Mouse (Mus musculus) lung, adult 2 months (tissue): ENCODE data around the gene Myom3. TPM values are rescaled to one million over a fixed set of nuclear protein-coding genes. Genes with fewer than 3 reads are reported as not detected.

Source experiments
- DNase-seq: peaks from one replicate; pipeline ENCODE4 v3.0.0; 2022
- H3K4me1 ChIP-seq: fragments of 200-500 bp; 2 replicates; pipeline ENCODE4 v1.6.1; 2011; ENCODE audit warnings: low read length; ENCODE audit not compliant: control insufficient read depth, insufficient read depth
- H3K4me3 ChIP-seq: fragments of 200-500 bp; replicated peaks from 2 replicates; pipeline ENCODE3; 2011; ENCODE audit warnings: low read depth, mild to moderate bottlenecking, control low read depth, low read length; ENCODE audit errors: extremely low read depth
- CTCF ChIP-seq: fragments of 200-500 bp; IDR thresholded peaks from 2 replicates; pipeline ENCODE4 v1.5.1; 2011; ENCODE audit warnings: mild to moderate bottlenecking, low read length, control low read depth; ENCODE audit not compliant: insufficient read depth
- POLR2A ChIP-seq: fragments of 200-500 bp; IDR thresholded peaks from 2 replicates; pipeline ENCODE4 v1.6.1; 2011; ENCODE audit warnings: low read depth, mild to moderate bottlenecking, control low read depth, low read length, borderline replicate concordance; ENCODE audit errors: extremely low read depth
- WGBS: fragments of 180-500 bp; shearing (Covaris S2); methylation state at CpG from one replicate; pipeline ENCODE4 v1.1.7; 2018; 5-methylcytosine and 5-hydroxymethylcytosine counted together
- polyA plus RNA-seq: library from polyadenylated mRNA; depleted of rRNA; stranded (reverse); fragments of >200 nt; gene quantifications from 2 replicates; pipeline ENCODE4 v1.2.3, GENCODE M21; 2012

Gene Myom3
- polyA plus RNA-seq, 1 experiment = 3.1 TPM

DNA sequence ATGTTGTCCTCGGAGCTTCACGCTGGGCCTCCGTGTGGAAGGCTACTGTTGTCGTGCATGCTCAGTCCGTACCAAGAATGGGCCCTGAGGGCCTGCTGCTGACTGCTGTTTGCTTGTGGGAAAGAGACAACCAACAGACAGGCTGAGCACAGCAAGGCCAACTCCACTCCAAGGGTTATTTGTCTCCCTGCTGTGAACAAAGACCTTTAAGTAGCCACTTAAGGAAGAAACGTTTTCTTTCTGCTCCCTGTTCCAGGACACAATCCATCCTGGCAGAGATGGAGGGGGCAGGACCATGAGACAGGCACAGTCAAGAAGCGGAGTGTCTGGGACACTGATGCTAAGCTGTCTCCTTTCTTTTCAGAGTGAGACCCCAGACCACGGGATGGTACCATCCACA, 64.7 kb downstream of the Myom3 start:
- Histone ChIP-seq H3K4me1 (peaks cover 6% of the 10 kb centered on the region; the same call in 1 of the 2 replicates), H3K4me3 (no peak overlapping the region)
- WGBS = 59% methylated on average over 8 of the region's 8 CpGs
- no peak for TF ChIP-seq POLR2A
- no peak for TF ChIP-seq CTCF
- no peak for DNase-seq

DNA sequence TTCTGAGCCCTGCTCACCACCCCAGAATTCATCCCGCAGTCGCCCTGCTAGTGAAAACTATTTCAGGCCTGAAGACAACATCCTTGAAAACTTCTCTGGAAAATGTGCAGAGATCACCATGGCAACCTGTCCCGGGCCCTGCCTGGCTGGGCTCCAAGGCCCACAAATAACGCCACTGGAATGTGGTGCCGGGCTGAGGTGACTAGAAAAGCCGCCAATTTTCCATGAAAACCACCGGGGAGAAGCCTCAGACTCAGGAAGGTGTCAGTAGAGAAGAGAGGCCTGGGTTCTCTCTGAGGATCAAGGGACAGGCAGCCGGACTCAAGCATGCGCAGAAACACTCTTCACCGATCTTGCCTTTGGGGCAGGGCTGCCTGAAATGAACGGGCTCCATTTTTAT, 69.0 kb downstream of the Myom3 start:
- Histone ChIP-seq H3K4me3 (no peak overlapping the region), H3K4me1 (peaks cover 12% of the 10 kb centered on the region; the same call in 1 of the 2 replicates)
- 25% methylated on average over 11 of the region's 11 CpGs for WGBS
- TF ChIP-seq CTCF (no peak), POLR2A (peak; percentile 46; the same call in 1 of the 2 replicates)
- peak; percentile 64 for DNase-seq

DNA sequence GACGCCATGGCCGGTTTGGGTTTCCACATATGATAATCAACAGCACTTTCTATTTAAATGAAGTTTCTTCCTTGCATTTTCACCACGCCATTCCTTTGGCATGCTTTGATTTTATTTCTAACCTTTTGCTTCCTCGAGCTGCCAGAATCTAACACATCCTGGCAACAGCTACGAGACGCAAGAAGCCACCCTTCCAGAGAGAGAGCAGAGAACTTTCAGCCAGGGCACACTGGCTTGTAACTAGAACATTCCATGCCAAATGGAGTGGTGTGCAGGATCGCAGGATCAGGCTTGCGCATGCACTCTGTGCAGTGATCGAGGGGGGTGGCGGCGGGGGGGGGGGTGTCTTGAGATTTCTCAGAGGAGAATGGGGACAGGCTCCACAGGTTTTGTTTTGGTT, 72.6 kb downstream of the Myom3 start:
- peaks cover 10% of the 10 kb centered on the region; the same call in 1 of the 2 replicates for H3K4me1 ChIP-seq
- H3K4me3 ChIP-seq = no peak overlapping the region
- no peak for DNase-seq
- TF ChIP-seq CTCF (no peak), POLR2A (peak; percentile 47; the same call in 1 of the 2 replicates)
- 51% methylated on average over 11 of the region's 11 CpGs for WGBS

DNA sequence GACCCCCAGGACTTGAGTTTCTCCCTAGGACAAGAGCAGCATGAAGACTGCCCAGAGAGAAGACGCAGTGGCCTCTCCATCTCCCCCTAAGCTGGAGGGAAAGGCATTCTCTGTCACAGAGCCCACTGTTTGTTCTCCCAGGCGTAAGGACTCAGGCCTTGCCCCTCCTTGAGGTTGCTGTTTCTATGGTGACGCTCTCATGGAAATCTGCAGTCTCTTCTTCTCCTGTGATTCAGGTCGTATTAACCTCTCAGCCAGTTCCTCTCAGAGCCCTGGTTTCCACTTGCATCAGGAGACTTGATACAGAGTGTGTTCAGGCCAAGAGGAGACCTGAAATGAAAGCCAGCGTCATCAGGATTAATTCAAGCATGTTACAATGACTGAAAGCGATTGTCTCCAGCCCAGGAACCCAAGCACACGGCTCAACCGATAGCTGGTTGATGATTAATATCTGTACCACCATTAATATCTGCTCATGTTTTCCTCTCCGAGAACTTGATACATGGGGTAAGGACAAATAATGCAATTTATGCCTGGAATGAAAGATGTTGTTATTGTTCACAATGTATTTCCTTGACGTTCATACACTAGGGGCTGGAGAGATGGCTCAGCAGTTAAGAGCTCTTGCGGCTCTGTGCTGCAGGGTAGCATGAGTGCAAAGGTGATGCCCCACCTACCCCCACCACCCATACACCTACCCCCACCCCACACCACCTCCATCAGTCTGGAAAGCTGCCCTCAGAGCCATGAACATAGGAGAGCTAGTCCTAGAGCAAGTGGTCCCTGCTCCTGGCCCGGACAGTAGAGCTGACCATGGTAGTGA, 74.0 kb downstream of the Myom3 start:
- no peak overlapping the region for H3K4me3 ChIP-seq
- 60% methylated on average over 12 of the region's 12 CpGs for WGBS
- TF ChIP-seq POLR2A (no peak), CTCF (no peak)
- H3K4me1 ChIP-seq = peaks cover 10% of the 10 kb centered on the region; the same call in 1 of the 2 replicates
- no peak for DNase-seq

DNA sequence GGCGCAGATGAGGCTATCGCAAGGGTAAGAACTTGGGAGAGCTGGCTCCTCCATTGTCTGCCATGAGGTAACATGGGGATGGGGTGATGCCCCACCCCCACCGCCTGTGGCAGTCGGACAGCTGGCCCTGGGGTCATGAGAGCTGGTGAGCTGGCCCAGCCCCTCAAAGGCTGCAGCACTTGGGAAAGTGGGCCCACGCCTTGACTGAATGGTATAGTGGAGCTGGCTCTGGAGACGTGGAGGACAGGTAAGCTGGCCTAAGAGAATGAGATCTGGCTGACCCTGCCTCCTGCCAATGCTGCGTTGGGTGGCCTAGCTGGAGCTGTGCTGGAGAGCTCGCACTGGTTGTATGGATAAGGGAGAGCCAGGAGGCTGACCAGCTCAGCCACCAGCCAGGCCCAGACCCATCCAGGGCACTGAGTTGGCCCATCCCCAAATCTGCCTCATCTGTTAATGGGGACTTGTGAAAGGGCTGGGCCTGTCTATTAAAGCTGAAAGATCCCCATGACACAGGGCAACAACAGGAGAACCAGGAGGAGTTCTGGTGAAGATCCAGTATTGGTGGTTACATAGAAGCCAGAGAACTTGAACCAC, 74.7 kb downstream of the Myom3 start:
- DNase-seq = no peak
- peaks cover 6% of the 10 kb centered on the region; the same call in 1 of the 2 replicates for H3K4me1 ChIP-seq
- no peak overlapping the region for H3K4me3 ChIP-seq
- TF ChIP-seq CTCF (no peak), POLR2A (no peak)
- 83% methylated on average over 8 of the region's 8 CpGs for whole genome bisulfite sequencing

DNA sequence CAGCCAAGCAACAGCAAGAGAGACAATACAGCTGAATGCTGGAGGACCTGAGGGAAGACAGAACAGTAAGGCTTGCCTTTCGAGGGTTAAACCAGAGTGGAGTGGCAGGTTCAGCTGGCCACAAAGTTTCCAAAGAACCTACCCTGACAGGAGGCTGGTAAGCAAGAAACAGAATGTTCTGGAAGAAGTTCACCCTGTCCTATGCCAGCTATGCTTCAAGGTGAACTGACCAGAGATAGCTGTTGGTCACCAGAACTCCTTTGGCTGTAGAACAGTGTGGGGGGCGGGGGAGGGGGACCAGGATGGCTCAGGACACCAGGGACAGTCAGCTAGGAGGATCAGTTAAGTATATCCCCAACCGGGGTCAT, 79.4 kb downstream of the Myom3 start:
- DNase-seq = no peak
- 78% methylated on average over 3 of the region's 3 CpGs for WGBS
- TF ChIP-seq CTCF (no peak), POLR2A (no peak)
- Histone ChIP-seq H3K4me1 (no peaks in the 10 kb centered on the region), H3K4me3 (no peak overlapping the region)

DNA sequence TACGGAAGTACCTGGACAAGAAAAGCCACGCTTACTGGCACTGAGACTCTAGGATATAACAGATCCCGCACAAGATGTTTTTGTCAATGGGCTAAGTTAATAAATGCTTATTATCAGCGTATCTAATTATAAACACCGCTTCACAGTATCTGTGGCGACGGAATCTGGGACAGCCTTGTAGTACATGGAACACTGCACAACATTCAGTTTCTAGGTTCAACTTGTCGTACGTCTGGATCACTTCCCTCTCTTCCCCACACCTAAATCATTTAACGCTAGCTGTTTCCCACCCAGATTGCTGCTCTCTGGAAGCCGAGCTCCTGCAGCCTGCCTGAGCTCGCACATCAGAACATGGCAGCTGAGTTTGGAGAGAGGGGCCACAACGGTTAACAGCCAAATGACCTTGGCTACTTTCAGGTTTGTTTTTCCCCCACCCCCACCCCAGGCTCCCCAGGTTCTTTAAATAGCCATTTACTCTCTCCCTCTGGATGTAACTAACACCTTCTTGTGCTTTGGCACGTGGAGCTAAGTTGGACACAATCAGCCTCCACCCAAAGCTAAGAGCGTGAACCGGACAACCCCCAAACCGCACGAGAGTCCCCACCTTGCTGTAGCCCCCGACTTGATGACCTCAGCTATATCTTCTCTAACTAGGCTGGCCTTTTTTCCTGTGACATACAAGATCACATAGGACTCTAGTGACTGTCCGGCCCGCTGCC, 79.9 kb downstream of the Myom3 start:
- TF ChIP-seq POLR2A (no peak), CTCF (no peak)
- 77% methylated on average over 21 of the region's 21 CpGs for WGBS
- Histone ChIP-seq H3K4me3 (no peak overlapping the region), H3K4me1 (no peaks in the 10 kb centered on the region)
- DNase-seq = no peak

DNA sequence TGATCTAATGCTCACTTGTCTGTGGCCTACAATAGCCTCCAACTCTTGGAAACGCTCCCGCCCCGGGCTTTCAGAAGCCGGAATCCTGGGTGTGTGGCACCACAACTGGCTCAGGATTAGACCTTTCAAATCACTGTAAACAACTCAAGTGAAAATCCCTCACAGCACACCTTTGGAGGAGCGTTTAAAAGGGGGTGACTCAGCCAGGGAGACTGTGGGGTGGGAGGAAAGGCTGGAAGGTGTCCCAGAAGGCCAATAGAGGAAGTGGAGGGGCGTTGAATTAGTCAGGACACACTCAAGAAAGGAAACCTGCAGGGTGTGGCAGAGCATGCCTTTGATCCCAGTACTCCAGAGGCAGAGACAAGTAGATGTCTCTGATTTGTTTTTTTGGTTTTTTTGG, 84.9 kb downstream of the Myom3 start:
- no peak for DNase-seq
- 46% methylated on average over 6 of the region's 6 CpGs for WGBS
- TF ChIP-seq POLR2A (no peak), CTCF (no peak)
- Histone ChIP-seq H3K4me1 (no peaks in the 10 kb centered on the region), H3K4me3 (no peak overlapping the region)

DNA sequence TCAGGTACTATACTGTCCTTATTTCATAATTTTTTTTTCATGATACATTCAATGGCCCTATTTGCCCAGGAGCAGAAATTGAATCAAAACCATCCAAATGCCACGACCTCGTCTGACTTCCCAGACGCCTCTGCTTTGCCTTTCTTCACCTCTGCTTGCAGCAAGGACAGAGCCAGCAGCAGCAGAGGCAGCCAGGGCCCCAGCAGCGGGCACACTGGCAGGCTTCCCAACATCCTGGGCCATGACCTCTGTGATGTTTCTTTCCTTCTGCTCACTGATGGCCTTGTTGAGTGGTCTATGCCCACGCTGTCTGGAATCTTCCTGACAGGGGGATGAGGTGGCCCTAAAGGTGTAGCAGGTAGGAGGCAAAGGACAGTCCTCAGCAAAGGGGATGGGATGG, 88.1 kb downstream of the Myom3 start:
- DNase-seq = no peak
- WGBS = 39% methylated on average over 5 of the region's 5 CpGs
- no peaks in the 10 kb centered on the region for H3K4me1 ChIP-seq
- TF ChIP-seq CTCF = no peak
- no peak for TF ChIP-seq POLR2A
- no peak overlapping the region for H3K4me3 ChIP-seq
